Mouse (Mus musculus): Measurements from ENCODE around the gene C2cd2l.

- TF ChIP-seq CTCF (IDR thresholded peaks at IDR 0.05) (no peak), EP300 (IDR thresholded peaks at IDR 0.05) (no peak)
Measured at GRCm38 (mm10) chr9:44287401-44288075, 32.5 kb downstream of the C2cd2l start.

Measured in lung, postnatal 0 days (tissue).